Mouse (Mus musculus): ENCODE measurements around the gene Rgs3.

GRCm38 (mm10) chr4:62634054-62634591 is 74.5 kb downstream of the Rgs3 start:
- TF ChIP-seq CTCF (IDR thresholded peaks at IDR 0.05; ENCODE audit: low read depth) (no peak), EP300 (IDR thresholded peaks at IDR 0.05; ENCODE audit: low read depth) (no peak)

Data from heart, postnatal 0 days (tissue).